Mouse (Mus musculus): Measurements from ENCODE around the gene Erc2. TPM values are rescaled to one million over a fixed set of nuclear protein-coding genes. Genes with fewer than 3 reads are reported as not detected.

Erc2 gene
- polyA plus RNA-seq, 1 experiment from 2014 or later, result 12.7 TPM

GRCm38 (mm10) chr14:27727541-27727940, 105.3 kb downstream of the Erc2 start:
- peaks cover 2% of the 10 kb centered on the region; the same call in 1 of the 2 replicates for H3K4me1 ChIP-seq (replicated peaks; ENCODE audit: control insufficient read depth, insufficient read depth, low read length)
- no peaks in the 10 kb centered on the region for H3K27me3 ChIP-seq (ENCODE audit: control insufficient read depth, insufficient read depth, low read length)
- no peak overlapping the region for H3K4me3 ChIP-seq (ENCODE audit: low read depth, low read length)
- no peak overlapping the region for H3K27ac ChIP-seq (ENCODE audit: low read depth, low read length)
- H3K9me3 ChIP-seq (ENCODE audit: control insufficient read depth, low read length), result no peaks in the 10 kb centered on the region
- no peak overlapping the region for H3K4me2 ChIP-seq (ENCODE audit: low read depth, low read length, severe bottlenecking)
- H3K36me3 ChIP-seq (ENCODE audit: control insufficient read depth, insufficient read depth, low read length), result no peaks in the 10 kb centered on the region
- WGBS, result 86% methylated on average over 8 of the region's 8 CpGs
- ATAC-seq (replicated peaks; ENCODE audit: low FRiP score) (no peak), DNase-seq (ENCODE audit: low spot score) (no peak)
- H3K9ac ChIP-seq (ENCODE audit: low read length), result no peak overlapping the region

DNA sequence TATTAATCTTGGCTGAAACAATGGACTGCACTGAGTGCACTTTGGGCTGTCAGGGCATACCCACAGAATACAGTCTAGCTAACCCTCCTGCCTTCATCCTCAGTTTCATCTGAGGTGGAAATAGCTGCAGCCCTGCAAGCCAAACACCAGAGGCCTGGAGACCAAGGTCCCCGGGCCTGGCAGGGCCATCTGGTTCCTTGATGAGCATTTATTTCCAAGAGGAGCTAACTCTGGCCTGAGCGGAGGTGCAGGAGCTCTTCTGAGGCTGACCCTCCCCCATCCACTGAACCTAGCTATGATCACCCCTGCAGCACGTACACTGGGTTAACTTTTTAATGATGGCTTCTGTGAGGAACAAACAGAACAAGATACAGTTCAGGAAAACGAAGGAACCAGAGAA, 108.9 kb downstream of the Erc2 start:
- whole genome bisulfite sequencing, result 52% methylated on average over 4 of the region's 4 CpGs
- H3K4me3 ChIP-seq (ENCODE audit: low read depth, low read length), result no peak overlapping the region
- no peak overlapping the region for H3K27ac ChIP-seq (ENCODE audit: low read depth, low read length)

GRCm38 (mm10) chr14:27739436-27739835, 117.2 kb downstream of the Erc2 start:
- Histone ChIP-seq H3K4me2 (ENCODE audit: low read depth, low read length, severe bottlenecking) (no peak overlapping the region), H3K36me3 (ENCODE audit: control insufficient read depth, insufficient read depth, low read length) (no peaks in the 10 kb centered on the region), H3K4me1 (replicated peaks; ENCODE audit: control insufficient read depth, insufficient read depth, low read length) (no peaks in the 10 kb centered on the region), H3K9ac (ENCODE audit: low read length) (no peak overlapping the region), H3K27me3 (ENCODE audit: control insufficient read depth, insufficient read depth, low read length) (no peaks in the 10 kb centered on the region), H3K4me3 (ENCODE audit: low read depth, low read length) (no peak overlapping the region), H3K9me3 (ENCODE audit: control insufficient read depth, low read length) (no peaks in the 10 kb centered on the region), H3K27ac (ENCODE audit: low read depth, low read length) (no peak overlapping the region)
- 56% methylated on average over 1 of the region's 1 CpGs for WGBS
- ATAC-seq (replicated peaks; ENCODE audit: low FRiP score) (no peak), DNase-seq (ENCODE audit: low spot score) (no peak)

More for the DNA sequence above, 108.9 kb downstream of the Erc2 start:
- H3K4me2 ChIP-seq (ENCODE audit: low read depth, low read length, severe bottlenecking), result no peak overlapping the region
- H3K9ac ChIP-seq (ENCODE audit: low read length), result no peak overlapping the region
- H3K4me1 ChIP-seq (replicated peaks; ENCODE audit: control insufficient read depth, insufficient read depth, low read length), result peaks cover 2% of the 10 kb centered on the region; the same call in 1 of the 2 replicates
- no peaks in the 10 kb centered on the region for H3K27me3 ChIP-seq (ENCODE audit: control insufficient read depth, insufficient read depth, low read length)
- H3K9me3 ChIP-seq (ENCODE audit: control insufficient read depth, low read length), result no peaks in the 10 kb centered on the region
- no peaks in the 10 kb centered on the region for H3K36me3 ChIP-seq (ENCODE audit: control insufficient read depth, insufficient read depth, low read length)
- DNase-seq (ENCODE audit: low spot score), result no peak
- no peak for ATAC-seq (replicated peaks; ENCODE audit: low FRiP score)

DNA sequence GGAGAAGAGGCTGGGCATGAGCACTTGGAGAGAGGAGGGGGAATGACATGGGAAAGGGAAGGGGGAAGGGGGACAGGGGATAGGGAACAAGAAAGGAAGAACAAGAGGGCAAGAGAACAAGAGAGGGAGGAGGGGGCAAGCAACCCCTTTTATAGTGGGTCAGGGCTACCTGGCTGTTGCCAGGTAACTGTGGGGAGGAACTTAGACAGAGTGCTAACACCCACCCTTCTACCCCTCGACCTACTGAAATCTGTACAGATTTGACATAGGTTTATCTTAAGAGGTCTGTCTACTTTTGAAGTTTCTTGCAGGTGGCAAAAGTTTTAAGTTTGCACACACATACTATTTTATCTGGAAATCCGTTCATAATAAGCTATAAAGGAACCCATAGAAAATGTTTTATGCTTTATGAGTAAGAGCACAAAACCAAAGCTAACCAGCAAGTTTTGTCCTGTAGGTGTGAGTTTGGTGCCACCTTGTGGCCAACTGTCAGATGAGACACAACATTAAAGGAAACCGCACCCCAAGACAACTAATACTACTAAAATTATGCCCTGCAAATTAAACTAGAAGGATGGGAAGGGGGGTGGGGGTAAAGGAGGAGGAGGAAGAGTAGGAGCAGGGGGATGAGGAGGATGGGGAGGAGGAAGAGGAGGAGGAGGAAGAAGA, 119.2 kb downstream of the Erc2 start:
- Histone ChIP-seq H3K36me3 (ENCODE audit: control insufficient read depth, insufficient read depth, low read length) (no peaks in the 10 kb centered on the region), H3K9ac (ENCODE audit: low read length) (no peak overlapping the region), H3K4me3 (ENCODE audit: low read depth, low read length) (no peak overlapping the region), H3K9me3 (ENCODE audit: control insufficient read depth, low read length) (no peaks in the 10 kb centered on the region), H3K4me1 (replicated peaks; ENCODE audit: control insufficient read depth, insufficient read depth, low read length) (no peaks in the 10 kb centered on the region), H3K27ac (ENCODE audit: low read depth, low read length) (no peak overlapping the region), H3K27me3 (ENCODE audit: control insufficient read depth, insufficient read depth, low read length) (no peaks in the 10 kb centered on the region), H3K4me2 (ENCODE audit: low read depth, low read length, severe bottlenecking) (no peak overlapping the region)
- WGBS, result 32% methylated on average over 3 of the region's 3 CpGs
- peak; percentile 77 for DNase-seq (ENCODE audit: low spot score)
- no peak for ATAC-seq (replicated peaks; ENCODE audit: low FRiP score)

DNA sequence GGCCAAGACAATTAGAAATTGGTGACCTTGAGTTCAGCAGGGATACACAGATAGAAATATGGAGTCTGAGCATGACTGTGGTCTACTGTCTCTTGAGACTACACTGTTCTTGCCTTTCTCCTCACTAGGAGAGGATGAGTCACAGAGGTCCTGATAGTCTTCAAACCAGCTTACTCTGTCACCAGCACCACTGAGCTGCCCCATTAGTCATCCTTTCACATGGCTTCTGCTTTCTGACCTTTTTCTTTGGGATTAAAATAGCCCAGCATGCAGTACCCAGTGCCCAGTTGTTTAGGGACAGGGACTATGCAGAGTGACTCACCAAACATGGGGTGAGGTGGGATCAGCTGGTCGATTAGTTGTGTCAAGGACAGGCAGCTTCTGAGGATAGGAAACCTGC, 132.1 kb downstream of the Erc2 start:
- Histone ChIP-seq H3K27me3 (ENCODE audit: control insufficient read depth, insufficient read depth, low read length) (no peaks in the 10 kb centered on the region), H3K4me3 (ENCODE audit: low read depth, low read length) (no peak overlapping the region), H3K4me1 (replicated peaks; ENCODE audit: control insufficient read depth, insufficient read depth, low read length) (no peaks in the 10 kb centered on the region), H3K9ac (ENCODE audit: low read length) (no peak overlapping the region), H3K4me2 (ENCODE audit: low read depth, low read length, severe bottlenecking) (no peak overlapping the region), H3K36me3 (ENCODE audit: control insufficient read depth, insufficient read depth, low read length) (no peaks in the 10 kb centered on the region), H3K27ac (ENCODE audit: low read depth, low read length) (no peak overlapping the region), H3K9me3 (ENCODE audit: control insufficient read depth, low read length) (no peaks in the 10 kb centered on the region)
- 81% methylated on average over 1 of the region's 1 CpGs for WGBS
- ATAC-seq (replicated peaks; ENCODE audit: low FRiP score) (no peak), DNase-seq (ENCODE audit: low spot score) (no peak)

- DNase-seq (ENCODE audit: low spot score), result no peak
- no peak overlapping the region for H3K27ac ChIP-seq (ENCODE audit: low read depth, low read length)
- H3K27me3 ChIP-seq (ENCODE audit: control insufficient read depth, insufficient read depth, low read length), result no peaks in the 10 kb centered on the region
- no peak overlapping the region for H3K9ac ChIP-seq (ENCODE audit: low read length)
- no peaks in the 10 kb centered on the region for H3K4me1 ChIP-seq (replicated peaks; ENCODE audit: control insufficient read depth, insufficient read depth, low read length)
- H3K4me3 ChIP-seq (ENCODE audit: low read depth, low read length), result no peak overlapping the region
- H3K36me3 ChIP-seq (ENCODE audit: control insufficient read depth, insufficient read depth, low read length), result no peaks in the 10 kb centered on the region
- no peak overlapping the region for H3K4me2 ChIP-seq (ENCODE audit: low read depth, low read length, severe bottlenecking)
- no peaks in the 10 kb centered on the region for H3K9me3 ChIP-seq (ENCODE audit: control insufficient read depth, low read length)
- no peak for ATAC-seq (replicated peaks; ENCODE audit: low FRiP score)
- WGBS, result 91% methylated on average over 5 of the region's 5 CpGs
These were observed 134.7 kb downstream of the Erc2 start for GRCm38 (mm10) chr14:27756901-27757300.

DNA sequence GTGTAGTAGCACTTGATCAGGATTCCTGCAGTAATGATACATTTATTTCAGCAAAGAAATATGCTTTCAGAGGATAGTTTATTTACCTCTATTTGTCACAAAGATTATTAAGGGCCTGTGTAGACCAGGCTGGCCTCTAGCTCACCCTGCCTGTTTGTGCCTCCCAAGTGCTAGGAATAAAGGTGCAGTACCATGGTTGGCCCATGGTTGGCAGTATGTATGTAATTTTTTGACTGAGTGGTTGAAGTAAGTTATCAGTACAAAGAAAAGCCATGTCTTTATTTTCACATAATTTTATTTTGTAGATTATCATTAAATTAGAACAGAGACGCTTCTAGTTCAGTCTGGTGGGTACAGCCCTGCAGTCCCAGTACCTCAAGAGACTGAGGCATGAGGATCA, 136.0 kb downstream of the Erc2 start:
- WGBS, result 88% methylated on average over 1 of the region's 1 CpGs
- H3K27ac ChIP-seq (ENCODE audit: low read depth, low read length), result no peak overlapping the region
- ATAC-seq (replicated peaks; ENCODE audit: low FRiP score) (no peak), DNase-seq (ENCODE audit: low spot score) (no peak)
- no peak overlapping the region for H3K4me3 ChIP-seq (ENCODE audit: low read depth, low read length)
- no peaks in the 10 kb centered on the region for H3K4me1 ChIP-seq (replicated peaks; ENCODE audit: control insufficient read depth, insufficient read depth, low read length)
- H3K36me3 ChIP-seq (ENCODE audit: control insufficient read depth, insufficient read depth, low read length), result no peaks in the 10 kb centered on the region
- no peaks in the 10 kb centered on the region for H3K9me3 ChIP-seq (ENCODE audit: control insufficient read depth, low read length)
- no peaks in the 10 kb centered on the region for H3K27me3 ChIP-seq (ENCODE audit: control insufficient read depth, insufficient read depth, low read length)
- no peak overlapping the region for H3K4me2 ChIP-seq (ENCODE audit: low read depth, low read length, severe bottlenecking)
- H3K9ac ChIP-seq (ENCODE audit: low read length), result no peak overlapping the region

DNA sequence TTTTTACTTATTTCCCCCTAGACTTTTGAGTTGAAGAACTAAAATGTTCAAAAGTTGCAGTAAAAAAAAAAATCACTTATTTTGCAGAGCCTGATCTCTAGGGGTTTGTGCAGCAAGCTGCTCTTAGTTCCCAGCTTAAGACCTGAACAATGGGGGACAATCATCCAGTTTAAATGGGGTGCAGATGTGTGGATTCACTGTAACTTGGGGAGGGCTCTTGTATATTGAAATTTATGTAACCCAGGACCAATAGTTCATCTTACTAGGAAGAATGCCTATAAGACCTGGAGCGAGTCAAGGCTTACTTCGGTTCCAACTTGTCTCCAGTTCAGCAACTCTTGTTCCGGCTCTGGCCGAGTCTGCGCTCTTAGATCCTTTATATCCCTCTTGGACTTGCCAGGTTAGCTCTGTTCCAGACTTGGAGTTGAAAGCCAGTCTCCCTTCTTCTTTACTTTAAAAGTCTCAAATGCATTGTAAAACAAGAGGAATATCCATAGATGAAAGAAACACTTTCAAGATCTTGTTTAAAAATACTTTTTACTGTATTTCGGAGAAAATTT, 136.9 kb downstream of the Erc2 start:
- ATAC-seq (replicated peaks; ENCODE audit: low FRiP score), result no peak
- WGBS, result 90% methylated on average over 6 of the region's 6 CpGs
- Histone ChIP-seq H3K4me3 (ENCODE audit: low read depth, low read length) (no peak overlapping the region), H3K9ac (ENCODE audit: low read length) (no peak overlapping the region), H3K4me2 (ENCODE audit: low read depth, low read length, severe bottlenecking) (no peak overlapping the region), H3K9me3 (ENCODE audit: control insufficient read depth, low read length) (no peaks in the 10 kb centered on the region), H3K27me3 (ENCODE audit: control insufficient read depth, insufficient read depth, low read length) (no peaks in the 10 kb centered on the region), H3K36me3 (ENCODE audit: control insufficient read depth, insufficient read depth, low read length) (no peaks in the 10 kb centered on the region), H3K27ac (ENCODE audit: low read depth, low read length) (no peak overlapping the region), H3K4me1 (replicated peaks; ENCODE audit: control insufficient read depth, insufficient read depth, low read length) (no peaks in the 10 kb centered on the region)
- no peak for DNase-seq (ENCODE audit: low spot score)

GRCm38 (mm10) chr14:27759982-27760381, 137.8 kb downstream of the Erc2 start:
- Histone ChIP-seq H3K27me3 (ENCODE audit: control insufficient read depth, insufficient read depth, low read length) (no peaks in the 10 kb centered on the region), H3K9ac (ENCODE audit: low read length) (no peak overlapping the region), H3K4me1 (replicated peaks; ENCODE audit: control insufficient read depth, insufficient read depth, low read length) (no peaks in the 10 kb centered on the region), H3K4me3 (ENCODE audit: low read depth, low read length) (no peak overlapping the region), H3K36me3 (ENCODE audit: control insufficient read depth, insufficient read depth, low read length) (no peaks in the 10 kb centered on the region), H3K9me3 (ENCODE audit: control insufficient read depth, low read length) (no peaks in the 10 kb centered on the region), H3K4me2 (ENCODE audit: low read depth, low read length, severe bottlenecking) (no peak overlapping the region), H3K27ac (ENCODE audit: low read depth, low read length) (no peak overlapping the region)
- no peak for ATAC-seq (replicated peaks; ENCODE audit: low FRiP score)
- DNase-seq (ENCODE audit: low spot score), result no peak
- WGBS, result 86% methylated on average over 9 of the region's 9 CpGs
